Mouse (Mus musculus): ENCODE results near the gene Asgr1.
"Not testable (repeated sequence)": the region's sequence is repeated elsewhere in the genome, so short reads cannot be mapped to it uniquely, and the experiment has no call there.

Asgr1 gene

GRCm38 (mm10) chr11:70053898-70054570, at the start of gene Asgr1:
TSS of gene Asgr1 (plus strand) at chr11:70054085.
- in situ Hi-C loops (cut with MboI; ENCODE audit: low sequenced_read_pairs): loop anchor here (25.0 kb wide), 1 partner anchor 133 kb away; no protein-coding TSS in a partner anchor

GRCm38 (mm10) chr11:70005521-70005920, 48.4 kb upstream of the Asgr1 start:
- in situ Hi-C loops (cut with MboI; ENCODE audit: low sequenced_read_pairs): no loop called here

- in situ Hi-C loops (cut with MboI; ENCODE audit: low sequenced_read_pairs): no loop called here
Observed at GRCm38 (mm10) chr11:70010033-70010432, 43.9 kb upstream of the Asgr1 start.

DNA sequence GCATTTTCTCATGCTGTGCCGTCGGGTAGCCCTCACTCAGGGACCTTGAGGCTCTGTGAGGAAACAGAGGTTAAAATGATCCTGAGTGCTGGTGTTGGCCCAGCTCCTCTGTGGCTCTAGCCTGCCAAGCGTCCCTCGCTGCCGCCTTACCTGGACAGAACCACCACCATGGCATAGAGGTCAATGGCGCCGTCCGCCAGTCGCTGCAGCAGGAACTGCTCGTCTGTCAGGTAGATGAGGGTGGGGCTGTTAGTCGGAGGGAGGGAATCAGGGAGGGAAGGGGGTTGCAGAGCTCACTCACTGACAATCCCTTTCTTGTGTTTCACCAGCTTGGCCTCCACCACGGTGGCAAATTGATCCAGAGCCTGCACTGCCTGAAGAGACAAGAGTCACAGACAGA, 43.3 kb upstream of the Asgr1 start:
- in situ Hi-C loops (cut with MboI; ENCODE audit: low sequenced_read_pairs): no loop called here

- in situ Hi-C loops (cut with MboI; ENCODE audit: low sequenced_read_pairs): no loop called here
Observed at GRCm38 (mm10) chr11:70010961-70011360, 42.9 kb upstream of the Asgr1 start.

DNA sequence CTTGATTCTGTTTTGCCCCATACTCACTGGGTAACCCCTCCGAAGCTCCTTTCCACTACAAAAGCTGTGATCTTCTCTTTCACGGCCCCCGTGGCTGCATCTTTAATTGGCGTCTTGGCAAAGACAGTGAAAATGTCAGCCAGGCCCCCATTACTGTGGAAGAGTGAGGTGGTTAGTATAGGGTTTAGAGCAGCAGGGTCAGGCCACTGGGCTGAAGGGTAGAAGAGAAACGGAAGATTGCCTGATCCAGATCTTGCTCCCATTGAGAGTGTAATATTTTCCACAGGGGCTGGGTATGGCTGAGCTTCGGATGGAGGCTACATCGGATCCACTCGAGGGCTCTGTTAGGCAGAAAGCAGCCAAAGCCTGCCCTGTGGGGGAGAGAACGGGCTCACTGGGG, 41.0 kb upstream of the Asgr1 start:
- in situ Hi-C loops (cut with MboI; ENCODE audit: low sequenced_read_pairs): no loop called here

DNA sequence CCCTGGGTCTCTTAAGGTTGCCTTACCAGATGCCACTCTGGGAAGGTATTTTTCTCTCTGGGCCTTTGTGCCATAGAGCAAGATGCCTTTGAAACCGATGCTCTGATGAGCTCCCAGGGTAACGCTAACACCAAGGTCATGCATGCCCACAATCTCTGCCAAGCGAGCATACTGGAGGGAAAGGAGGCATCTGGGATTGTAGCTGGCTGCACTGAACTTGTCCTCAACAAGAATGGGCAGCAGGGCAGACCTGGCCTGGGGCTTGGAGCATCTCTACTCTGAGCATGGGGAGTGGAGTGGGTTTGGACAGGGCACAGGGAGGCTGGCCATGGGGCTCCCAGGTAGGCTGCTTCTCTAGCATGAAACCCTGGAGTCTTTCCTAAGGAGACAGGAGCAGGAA, 40.5 kb upstream of the Asgr1 start:
- in situ Hi-C loops (cut with MboI; ENCODE audit: low sequenced_read_pairs): no loop called here

- in situ Hi-C loops (cut with MboI; ENCODE audit: low sequenced_read_pairs): no loop called here
Observed at GRCm38 (mm10) chr11:70014051-70014450, 39.8 kb upstream of the Asgr1 start.

- in situ Hi-C loops (cut with MboI; ENCODE audit: low sequenced_read_pairs): no loop called here
Observed at GRCm38 (mm10) chr11:70014880-70015558, 38.9 kb upstream of the Asgr1 start, which contains the start of gene Acadvl. TSS of gene Acadvl (minus strand) at chr11:70015411.

DNA sequence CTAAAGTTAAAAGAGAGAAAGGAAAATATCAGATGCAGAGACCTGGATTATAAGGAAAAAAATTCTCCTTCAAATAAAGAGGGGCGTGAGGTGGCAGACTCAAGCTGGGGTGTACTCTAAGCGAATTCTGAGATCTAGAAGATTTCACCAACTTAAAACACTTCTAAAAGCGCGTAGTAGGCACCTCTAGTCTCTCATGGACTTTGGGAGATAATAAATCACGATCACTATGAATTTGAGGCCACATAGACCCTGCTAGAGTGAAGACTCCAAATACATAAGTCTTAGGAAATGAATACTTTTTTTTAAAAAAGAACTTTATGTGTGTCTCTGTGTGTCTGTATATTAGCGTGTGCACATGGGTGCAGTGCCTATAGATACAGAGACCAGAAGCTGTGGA, 38.2 kb upstream of the Asgr1 start:
- in situ Hi-C loops (cut with MboI; ENCODE audit: low sequenced_read_pairs): no loop called here

DNA sequence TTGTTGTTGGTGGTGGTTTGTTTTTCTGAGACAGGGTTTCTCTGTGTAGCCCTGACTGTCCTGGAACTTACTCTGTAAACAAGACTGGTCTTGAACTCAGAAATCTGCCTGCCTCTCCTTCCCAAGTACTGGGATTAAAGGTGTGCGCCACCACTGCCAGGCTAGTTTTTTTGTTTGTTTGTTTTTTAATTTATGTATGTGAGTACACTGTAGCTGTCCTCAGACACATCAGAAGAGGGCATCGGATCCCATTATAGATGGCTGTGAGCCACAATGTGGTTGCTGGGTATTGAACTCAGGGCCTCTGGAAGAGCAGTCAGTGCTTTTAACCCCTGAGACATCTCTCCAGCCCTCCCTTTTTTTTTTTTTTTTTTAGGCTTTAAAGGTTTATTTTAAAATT, 37.7 kb upstream of the Asgr1 start:
- in situ Hi-C loops (cut with MboI; ENCODE audit: low sequenced_read_pairs): not testable (repeated sequence)

DNA sequence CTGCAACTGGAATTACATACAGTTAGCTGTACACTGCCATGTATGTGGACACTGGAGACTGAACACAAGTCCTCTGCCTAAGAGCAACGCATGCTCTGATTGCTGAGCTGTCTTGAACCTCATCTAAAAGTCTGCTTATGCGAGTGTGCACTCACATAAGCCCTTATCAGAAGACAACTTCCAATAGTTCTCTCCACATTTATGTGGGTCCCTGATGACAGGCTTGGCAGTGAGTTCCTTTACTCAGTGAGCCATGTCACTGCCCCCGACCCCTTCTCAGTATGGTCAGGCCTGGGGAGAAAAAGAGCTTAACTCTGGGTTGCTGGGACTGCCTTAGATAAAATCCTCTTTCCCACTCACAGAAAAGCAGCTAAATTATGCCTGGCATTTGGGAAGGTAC, 37.2 kb upstream of the Asgr1 start, which contains the start of gene Dlg4:
Dlg4 (plus strand) TSS at position 274 of the 400 bp plus-strand sequence.
- in situ Hi-C loops (cut with MboI; ENCODE audit: low sequenced_read_pairs): no loop called here

- in situ Hi-C loops (cut with MboI; ENCODE audit: low sequenced_read_pairs): no loop called here
Observed at GRCm38 (mm10) chr11:70017199-70017767, 36.6 kb upstream of the Asgr1 start.

DNA sequence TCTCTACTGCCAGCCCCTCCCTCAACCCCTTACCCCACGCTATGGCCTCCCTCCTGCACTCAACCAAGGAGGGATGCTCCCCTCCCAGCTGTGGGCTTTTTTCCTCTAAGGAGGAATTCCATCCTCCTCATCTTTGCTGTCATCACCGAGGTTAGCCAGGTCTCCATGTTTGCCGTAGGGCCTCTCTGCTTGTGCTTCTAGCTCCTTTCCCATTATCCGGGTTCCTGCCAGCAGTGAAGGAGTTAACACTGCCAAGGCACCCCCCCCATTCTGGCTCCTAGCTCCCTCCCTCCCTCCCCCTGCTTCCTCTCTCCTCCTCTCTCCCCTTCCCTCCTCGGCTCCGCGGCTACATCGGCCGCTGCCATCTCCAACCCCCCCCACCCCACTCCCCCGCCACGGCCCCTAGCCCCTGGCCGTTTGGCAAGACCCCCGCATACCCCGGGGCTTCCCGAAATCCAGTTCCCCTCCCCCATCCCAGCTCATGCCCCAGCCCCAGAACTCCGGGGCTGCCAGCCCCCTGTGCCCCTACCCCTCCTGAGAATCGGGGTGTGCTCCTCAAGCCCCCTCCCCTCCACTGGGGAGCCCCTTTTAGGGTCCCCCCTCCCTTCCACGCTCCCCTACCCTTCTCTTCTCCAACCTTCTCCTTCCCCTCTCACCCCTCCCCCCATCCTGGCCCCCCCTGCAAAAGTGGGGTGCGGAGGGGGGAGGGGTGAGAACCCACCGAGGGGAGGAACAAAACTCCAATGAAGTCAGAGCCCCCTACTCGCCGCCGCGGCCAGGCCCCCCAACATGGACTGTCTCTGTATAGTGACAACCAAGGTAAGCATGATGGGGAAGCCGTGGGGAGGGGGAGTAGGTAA, 35.5 kb upstream of the Asgr1 start:
- in situ Hi-C loops (cut with MboI; ENCODE audit: low sequenced_read_pairs): no loop called here

- in situ Hi-C loops (cut with MboI; ENCODE audit: low sequenced_read_pairs): no loop called here
Observed at GRCm38 (mm10) chr11:70019495-70020021, 34.3 kb upstream of the Asgr1 start.

DNA sequence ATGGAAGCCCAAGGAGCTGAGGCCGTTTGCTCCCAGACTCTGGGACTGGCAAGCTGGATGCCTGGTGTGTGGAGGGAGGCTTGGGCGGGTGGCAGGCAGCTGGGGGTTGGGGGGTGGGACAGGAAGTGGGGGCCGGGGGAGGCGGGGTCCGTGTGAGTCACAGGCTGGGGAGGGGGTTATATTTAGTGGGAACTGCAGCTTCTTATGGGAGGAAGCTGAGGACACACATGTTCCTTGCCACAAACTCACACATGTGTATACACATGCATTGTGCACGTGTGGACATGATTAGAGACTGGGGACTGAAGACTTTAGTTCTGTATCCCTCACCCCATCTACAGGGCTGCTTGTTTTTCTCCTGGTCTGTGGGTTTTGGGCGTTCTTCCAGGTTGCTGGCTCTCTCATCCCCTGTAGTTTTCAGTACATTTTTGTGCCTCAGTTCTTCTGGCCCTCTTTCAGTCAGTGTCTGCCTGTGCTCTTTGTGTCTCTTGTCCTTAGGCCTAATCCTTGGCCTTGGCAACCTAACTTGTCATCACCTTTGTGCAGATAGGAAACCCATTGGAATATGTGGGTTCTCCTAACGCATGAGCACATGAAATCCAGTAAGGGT, 33.8 kb upstream of the Asgr1 start:
- in situ Hi-C loops (cut with MboI; ENCODE audit: low sequenced_read_pairs): no loop called here

- in situ Hi-C loops (cut with MboI; ENCODE audit: low sequenced_read_pairs): no loop called here
Observed at GRCm38 (mm10) chr11:70020731-70021263, 33.1 kb upstream of the Asgr1 start.

DNA sequence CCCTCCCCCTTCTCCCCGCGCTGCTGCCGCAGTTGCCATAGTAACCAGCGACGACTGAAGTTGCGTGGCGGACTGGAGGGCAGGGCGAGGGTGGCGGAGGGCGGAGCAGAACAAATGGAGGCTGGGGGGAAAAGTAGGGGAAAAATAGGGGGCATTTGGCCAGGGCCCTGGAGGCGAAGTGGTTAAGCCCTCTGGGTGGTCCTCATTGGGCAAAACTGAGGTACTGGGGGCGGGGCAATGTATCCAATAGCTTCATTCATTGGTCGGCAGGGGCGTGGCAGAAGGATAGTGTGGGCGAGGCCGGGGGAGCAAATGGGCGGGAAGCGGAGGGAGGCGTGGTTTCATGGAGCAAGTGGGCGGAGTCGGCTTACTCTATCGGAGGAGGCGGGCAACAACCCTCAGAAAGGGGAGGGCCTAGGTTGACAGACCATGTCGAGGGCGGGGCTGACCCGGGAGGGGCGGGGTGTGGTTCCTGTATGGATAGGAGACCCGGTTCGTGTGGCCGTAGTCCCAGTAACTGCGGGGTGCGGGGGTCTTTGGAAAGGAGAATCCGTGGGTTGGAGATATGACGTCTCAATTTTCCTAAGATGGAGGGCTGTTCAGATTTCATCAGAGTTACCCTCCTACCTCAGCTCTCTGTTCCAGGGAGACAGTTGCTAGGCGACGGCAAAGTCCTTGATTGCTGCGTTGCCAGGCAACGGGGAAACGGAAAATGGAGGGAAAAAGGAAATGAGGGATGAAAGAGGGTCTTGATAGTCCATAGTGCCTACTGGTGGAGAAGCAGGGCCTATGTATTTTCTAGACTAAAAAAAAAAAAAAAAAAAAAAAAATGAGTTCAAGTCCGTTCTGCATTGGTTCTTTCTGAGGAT, 32.4 kb upstream of the Asgr1 start:
- in situ Hi-C loops (cut with MboI; ENCODE audit: low sequenced_read_pairs): no loop called here

DNA sequence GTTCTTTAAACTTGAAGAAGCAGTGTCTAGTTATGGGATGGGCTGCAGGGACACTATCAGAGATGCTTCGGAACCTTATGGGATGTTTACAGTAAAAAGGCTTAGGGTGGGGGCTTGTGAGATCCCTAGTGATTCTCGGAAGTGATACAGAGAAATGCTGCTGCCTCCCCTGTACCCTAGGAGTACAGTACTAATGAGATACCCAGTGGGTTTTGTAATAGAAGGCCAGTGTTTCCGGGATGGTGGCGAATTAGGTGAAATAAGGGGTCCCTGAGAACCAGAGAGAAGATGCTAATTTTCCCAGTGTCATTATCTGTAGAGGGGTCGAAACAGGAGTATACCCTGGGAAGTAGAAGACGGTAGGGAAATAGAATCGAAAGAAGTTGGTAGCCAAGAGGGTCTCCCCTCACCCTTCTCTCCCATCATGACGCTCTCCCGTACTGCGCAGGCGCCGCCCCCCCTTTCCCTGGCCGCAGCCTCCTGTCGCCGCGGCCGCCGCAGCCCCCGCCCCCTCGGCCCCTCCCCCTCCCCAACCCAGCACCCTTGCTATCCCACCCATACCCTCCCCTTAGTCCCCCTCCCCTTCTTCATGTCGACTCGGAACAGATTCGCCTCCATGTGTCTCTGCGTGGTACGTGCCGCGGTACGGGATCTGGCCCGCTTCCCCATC, 30.3 kb upstream of the Asgr1 start:
- in situ Hi-C loops (cut with MboI; ENCODE audit: low sequenced_read_pairs): no loop called here
